Mouse (Mus musculus) myocyte (in vitro differentiated cells): ENCODE results near the gene Fars2. TPM values are rescaled to one million over a fixed set of nuclear protein-coding genes. Genes with fewer than 3 reads are reported as not detected.
A peak's percentile ranks its signal among the peaks of the same experiment; 100 is the strongest.

ENCODE experiments used
- H3K27me3 ChIP-seq: one replicate; pipeline ENCODE4 v1.6.1; 2011; ENCODE audit not compliant: control insufficient read depth, insufficient read depth, insufficient read length
- H3K36me3 ChIP-seq: one replicate; pipeline ENCODE4 v1.6.1; 2011; ENCODE audit not compliant: control insufficient read depth, insufficient read depth
- H3K4me2 ChIP-seq: one replicate; pipeline ENCODE4 v1.6.1; 2011; ENCODE audit warnings: low read depth, control low read depth
- H3K4me3 ChIP-seq: one replicate; pipeline ENCODE4 v1.5.1; 2011; ENCODE audit warnings: mild to moderate bottlenecking, control low read depth, moderate library complexity
- H3K79me2 ChIP-seq: one replicate; pipeline ENCODE4 v1.6.1; 2011; ENCODE audit not compliant: control insufficient read depth, insufficient read depth
- H3ac ChIP-seq: one replicate; pipeline ENCODE4 v1.6.1; 2011; ENCODE audit not compliant: control insufficient read depth, insufficient read length
- CEBPB ChIP-seq: IDR thresholded peaks from 2 replicates; pipeline ENCODE4 v1.6.1; 2011; ENCODE audit warnings: mild to moderate bottlenecking, moderate library complexity; ENCODE audit not compliant: poor library complexity, insufficient read depth, severe bottlenecking
- E2F4 ChIP-seq: IDR thresholded peaks from one replicate; pipeline ENCODE4 v1.6.1; 2011; ENCODE audit warnings: mild to moderate bottlenecking, control low read depth, moderate library complexity; ENCODE audit not compliant: insufficient read depth
- MAX ChIP-seq: IDR thresholded peaks from one replicate; pipeline ENCODE4 v1.6.1; 2011; ENCODE audit warnings: low read depth, mild to moderate bottlenecking, control low read depth
- MYOD1 ChIP-seq, 3 experiments: IDR thresholded peaks; one replicate each; pipeline ENCODE4 v1.6.1; 2011; ENCODE audit warnings: control low read depth in 2 of 3, low read depth in 2 of 3, mild to moderate bottlenecking in 2 of 3, moderate library complexity in 1 of 3; ENCODE audit not compliant: insufficient read length in 2 of 3, control insufficient read depth in 1 of 3
- MYOG ChIP-seq, 3 experiments: IDR thresholded peaks; one replicate each; pipeline ENCODE4 v1.6.1; 2011; ENCODE audit warnings: control low read depth in 2 of 3, low read depth in 2 of 3, mild to moderate bottlenecking in 2 of 3; ENCODE audit not compliant: insufficient read length in 2 of 3, control insufficient read depth in 1 of 3, insufficient read depth in 1 of 3
- POLR2A ChIP-seq: IDR thresholded peaks from one replicate; pipeline ENCODE4 v1.6.1; 2011; ENCODE audit warnings: low read depth, mild to moderate bottlenecking, control low read depth, moderate library complexity; ENCODE audit not compliant: insufficient read length
- POLR2AphosphoS2 ChIP-seq: IDR thresholded peaks from one replicate; pipeline ENCODE4 v1.6.1; 2011; ENCODE audit warnings: low read depth, control low read depth; ENCODE audit not compliant: insufficient read length
- REST ChIP-seq: IDR thresholded peaks from one replicate; pipeline ENCODE4 v1.6.1; 2011; ENCODE audit warnings: mild to moderate bottlenecking, control low read depth, moderate library complexity; ENCODE audit not compliant: insufficient read depth, insufficient read length
- SRF ChIP-seq: IDR thresholded peaks from one replicate; pipeline ENCODE4 v1.6.1; 2011; ENCODE audit warnings: low read depth; ENCODE audit not compliant: control insufficient read depth, insufficient read length
- TCF12 ChIP-seq: IDR thresholded peaks from one replicate; pipeline ENCODE4 v1.6.1; 2011; ENCODE audit warnings: mild to moderate bottlenecking, control low read depth; ENCODE audit not compliant: poor library complexity, insufficient read depth, severe bottlenecking
- TCF3 ChIP-seq: IDR thresholded peaks from one replicate; pipeline ENCODE4 v1.6.1; 2011; ENCODE audit warnings: low read depth, control low read depth; ENCODE audit not compliant: insufficient read length
- USF1 ChIP-seq: IDR thresholded peaks from one replicate; pipeline ENCODE4 v1.6.1; 2011; ENCODE audit warnings: low read depth, mild to moderate bottlenecking, control low read depth, moderate library complexity
- polyA plus RNA-seq: library from polyadenylated mRNA; unstranded; fragments of >200 nt; fragmentation: generic; extraction: Trizol; gene quantifications from one replicate; pipeline ENCODE4 v1.2.1, GENCODE M21; 2012; ENCODE audit warnings: missing spikeins

Gene Fars2
- polyA plus RNA-seq, 1 experiment = 53.6 TPM

- TF ChIP-seq TCF3 = no peak
- TF ChIP-seq MYOG (IDR thresholded peaks at IDR 0.05; ENCODE audit: control insufficient read depth in 1 of 3, insufficient read depth in 1 of 3, insufficient read length in 2 of 3, low read depth in 2 of 3) = no peak
- TF ChIP-seq MAX = no peak
- TF ChIP-seq REST = no peak
- TF ChIP-seq POLR2A = no peak
- no peak for TF ChIP-seq POLR2AphosphoS2
- no peak for TF ChIP-seq MYOD1 (IDR thresholded peaks at IDR 0.05; ENCODE audit: control insufficient read depth in 1 of 3, insufficient read length in 2 of 3, low read depth in 2 of 3)
- TF ChIP-seq E2F4 = no peak
- TF ChIP-seq USF1 = no peak
- TF ChIP-seq CEBPB = no peak
- TF ChIP-seq TCF12 = no peak
- TF ChIP-seq SRF = no peak
- Histone ChIP-seq H3K4me2 (peak overlapping the region; percentile 91), H3K79me2 (peaks cover 12% of the 10 kb centered on the region), H3K27me3 (no peaks in the 10 kb centered on the region), H3K36me3 (no peaks in the 10 kb centered on the region), H3K4me3 (peak overlapping the region; percentile 54), H3ac (peak overlapping the region; percentile 56)
These were observed 581 bp upstream of the Fars2 start for GRCm38 (mm10) chr13:36116520-36117142.

DNA sequence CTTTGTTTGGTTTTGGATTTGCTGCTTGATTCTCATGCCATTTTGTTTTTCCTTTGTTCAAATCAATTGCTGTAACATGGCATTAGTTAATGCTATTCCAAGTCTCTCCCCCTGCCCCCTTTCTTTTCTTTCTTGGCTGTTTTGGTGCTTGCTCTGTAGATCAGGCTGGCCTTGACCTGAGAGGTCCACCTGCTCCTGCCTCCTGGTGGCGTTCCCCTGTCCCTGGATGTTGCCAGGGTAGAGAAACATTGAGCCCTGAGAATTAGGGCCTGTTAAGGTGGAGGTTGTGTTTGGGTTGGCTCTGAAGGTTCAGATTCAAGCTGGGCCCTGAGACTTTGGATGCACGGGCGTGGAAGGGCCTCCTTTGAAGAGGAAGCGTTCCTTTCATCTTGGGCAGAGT, 2.5 kb downstream of the Fars2 start:
- TF ChIP-seq TCF12 = no peak
- TF ChIP-seq SRF = no peak
- no peak for TF ChIP-seq MAX
- no peak for TF ChIP-seq POLR2AphosphoS2
- TF ChIP-seq E2F4 = no peak
- TF ChIP-seq TCF3 = no peak
- no peak for TF ChIP-seq POLR2A
- TF ChIP-seq CEBPB = no peak
- TF ChIP-seq USF1 = no peak
- no peak for TF ChIP-seq MYOD1 (IDR thresholded peaks at IDR 0.05; ENCODE audit: control insufficient read depth in 1 of 3, insufficient read length in 2 of 3, low read depth in 2 of 3)
- TF ChIP-seq MYOG (IDR thresholded peaks at IDR 0.05; ENCODE audit: control insufficient read depth in 1 of 3, insufficient read depth in 1 of 3, insufficient read length in 2 of 3, low read depth in 2 of 3) = no peak
- no peak for TF ChIP-seq REST
- no peak overlapping the region for H3K4me2 ChIP-seq
- no peaks in the 10 kb centered on the region for H3K36me3 ChIP-seq
- no peak overlapping the region for H3K4me3 ChIP-seq
- no peaks in the 10 kb centered on the region for H3K27me3 ChIP-seq
- H3ac ChIP-seq = no peak overlapping the region
- peaks cover 12% of the 10 kb centered on the region for H3K79me2 ChIP-seq

- peaks cover 12% of the 10 kb centered on the region for H3K79me2 ChIP-seq
- H3K4me3 ChIP-seq = no peak overlapping the region
- TF ChIP-seq USF1 (no peak), MYOG (IDR thresholded peaks at IDR 0.05; ENCODE audit: control insufficient read depth in 1 of 3, insufficient read depth in 1 of 3, insufficient read length in 2 of 3, low read depth in 2 of 3) (no peak), SRF (no peak), CEBPB (no peak), REST (no peak), E2F4 (no peak), POLR2AphosphoS2 (no peak), TCF12 (no peak), POLR2A (no peak), MAX (no peak), TCF3 (no peak), MYOD1 (IDR thresholded peaks at IDR 0.05; ENCODE audit: control insufficient read depth in 1 of 3, insufficient read length in 2 of 3, low read depth in 2 of 3) (no peak)
- H3K27me3 ChIP-seq = no peaks in the 10 kb centered on the region
- H3K36me3 ChIP-seq = no peaks in the 10 kb centered on the region
- H3ac ChIP-seq = no peak overlapping the region
- H3K4me2 ChIP-seq = no peak overlapping the region
These were observed 3.4 kb downstream of the Fars2 start for GRCm38 (mm10) chr13:36120606-36121005.

DNA sequence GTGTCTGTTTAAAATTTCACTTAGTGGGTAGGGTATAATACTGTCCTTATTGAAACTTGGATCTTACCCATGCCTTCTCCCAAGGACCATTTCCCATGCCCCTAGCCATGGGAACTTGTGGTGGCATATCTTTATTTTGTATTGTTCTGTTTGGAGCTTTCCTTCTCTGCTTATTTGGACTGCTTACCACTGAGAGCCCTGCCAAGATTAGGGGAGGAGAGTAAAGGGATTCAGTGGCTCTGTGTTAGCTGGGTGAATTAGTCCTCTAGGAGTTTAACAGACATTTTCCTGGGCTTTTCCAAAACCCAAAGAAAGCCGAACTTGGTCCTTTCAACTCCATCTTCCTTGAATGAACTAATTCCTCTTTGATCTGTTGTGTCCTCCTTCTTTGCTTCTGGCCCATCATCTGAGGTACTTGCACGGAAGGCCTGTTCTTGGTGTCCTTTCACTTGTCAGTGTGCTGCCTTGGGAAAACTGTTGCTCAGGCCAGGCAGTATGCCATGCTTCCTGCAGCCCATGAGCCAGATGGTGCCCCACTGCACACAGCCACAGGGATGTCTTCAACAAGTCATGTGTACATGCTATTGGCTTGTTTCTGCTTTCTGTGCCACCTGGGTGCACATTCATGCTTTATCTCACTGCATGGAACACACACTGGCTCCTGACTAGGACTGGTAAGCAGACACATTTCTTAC, 12.3 kb downstream of the Fars2 start:
- Histone ChIP-seq H3K4me3 (no peak overlapping the region), H3K4me2 (no peak overlapping the region), H3K36me3 (no peaks in the 10 kb centered on the region), H3ac (no peak overlapping the region), H3K79me2 (no peaks in the 10 kb centered on the region), H3K27me3 (no peaks in the 10 kb centered on the region)
- no peak for TF ChIP-seq USF1
- no peak for TF ChIP-seq MYOG (IDR thresholded peaks at IDR 0.05; ENCODE audit: control insufficient read depth in 1 of 3, insufficient read depth in 1 of 3, insufficient read length in 2 of 3, low read depth in 2 of 3)
- TF ChIP-seq TCF12 = no peak
- TF ChIP-seq CEBPB = no peak
- no peak for TF ChIP-seq MAX
- no peak for TF ChIP-seq POLR2A
- TF ChIP-seq MYOD1 (IDR thresholded peaks at IDR 0.05; ENCODE audit: control insufficient read depth in 1 of 3, insufficient read length in 2 of 3, low read depth in 2 of 3) = no peak
- TF ChIP-seq SRF = no peak
- TF ChIP-seq POLR2AphosphoS2 = no peak
- no peak for TF ChIP-seq REST
- no peak for TF ChIP-seq E2F4
- no peak for TF ChIP-seq TCF3
